Mouse (Mus musculus) forebrain, postnatal 0 days (tissue): ENCODE results near the gene Ttl. TPM values are rescaled to one million over a fixed set of nuclear protein-coding genes. Genes with fewer than 3 reads are reported as not detected.

ENCODE experiments used
- ATAC-seq: fragments of 200-750 bp; cut with Nextera tagmentation; 2 replicates; pipeline ENCODE4 v1.8.0; 2017; ENCODE audit warnings: mild to moderate bottlenecking, moderate library complexity
- DNase-seq: peaks from one replicate; pipeline ENCODE4 v3.0.0-alpha.2; 2015
- H3K27ac ChIP-seq: fragments of 300-500 bp; sonication (generic); 2 replicates; pipeline ENCODE4 v1.5.1; 2014; ENCODE audit warnings: low read depth, mild to moderate bottlenecking, antibody characterized with exemption, low read length, moderate library complexity, mixed read lengths
- H3K27me3 ChIP-seq: fragments of 300-500 bp; sonication (generic); 2 replicates; pipeline ENCODE4 v1.6.1; 2014; ENCODE audit warnings: mild to moderate bottlenecking, low read length, mixed read lengths; ENCODE audit not compliant: insufficient read depth
- H3K36me3 ChIP-seq: fragments of 300-500 bp; sonication (generic); 2 replicates; pipeline ENCODE4 v1.6.1; 2014; ENCODE audit warnings: mild to moderate bottlenecking, moderate library complexity; ENCODE audit not compliant: insufficient read depth
- H3K4me1 ChIP-seq: fragments of 300-500 bp; sonication (generic); 2 replicates; pipeline ENCODE4 v1.6.1; 2014; ENCODE audit warnings: antibody characterized with exemption; ENCODE audit not compliant: insufficient read depth
- H3K4me2 ChIP-seq: fragments of 300-500 bp; sonication (generic); 2 replicates; pipeline ENCODE4 v1.6.1; 2014; ENCODE audit warnings: low read depth, mild to moderate bottlenecking, moderate library complexity
- H3K4me3 ChIP-seq: fragments of 300-500 bp; sonication (generic); 2 replicates; pipeline ENCODE4 v1.5.1; 2014; ENCODE audit warnings: low read depth, low read length, mixed read lengths
- H3K9ac ChIP-seq: fragments of 300-500 bp; sonication (generic); 2 replicates; pipeline ENCODE4 v1.6.1; 2014; ENCODE audit warnings: mild to moderate bottlenecking
- H3K9me3 ChIP-seq: fragments of 300-500 bp; sonication (generic); 2 replicates; pipeline ENCODE4 v1.6.1; 2016; ENCODE audit warnings: low read length
- CTCF ChIP-seq: sonication (generic); IDR thresholded peaks from 2 replicates; pipeline ENCODE4 v1.5.1; 2016; ENCODE audit warnings: antibody characterized with exemption, control low read depth, low read depth
- WGBS: fragments of 180-500 bp; shearing (Covaris S2); extraction: QIAGEN DNeasy Blood & Tissue Kit; methylation state at CpG from one replicate; pipeline ENCODE4 v1.1.7; 2014; 5-methylcytosine and 5-hydroxymethylcytosine counted together
- polyA plus RNA-seq: library from polyadenylated mRNA; unstranded; fragments of >200 nt; fragmentation: Nextera tagmentation; extraction: Ambion mirVana; gene quantifications from 2 replicates; pipeline ENCODE4 v1.2.1, GENCODE M21; 2015
- total RNA-seq: library from RNA; depleted of rRNA; stranded (reverse); fragments of >200 nt; gene quantifications from 2 replicates; pipeline ENCODE4 v1.2.3, GENCODE M21; 2014; rRNA removed

The Ttl gene
- total and polyA plus RNA-seq, 2 experiments from 2014 or later, result 31.7 to 66.0 TPM

DNA sequence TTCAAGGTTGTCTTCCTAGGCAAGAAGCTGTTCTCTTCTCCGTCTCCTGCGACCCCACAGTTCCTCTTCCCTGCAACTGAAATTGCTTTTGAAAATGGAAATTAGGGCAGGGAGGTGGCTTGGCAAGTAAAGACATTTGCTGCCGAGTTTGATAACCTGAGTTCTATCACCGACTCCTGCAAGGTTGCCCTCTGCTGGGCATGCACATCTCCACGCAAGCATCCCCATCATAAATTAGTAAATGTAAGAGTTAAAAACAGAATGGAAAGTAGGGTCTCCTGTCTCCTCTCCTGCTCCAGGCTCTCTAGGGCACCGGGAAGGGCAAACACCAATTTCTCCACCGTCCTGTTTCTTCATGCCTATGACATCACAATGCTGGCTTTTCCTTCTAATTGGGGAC, 66.5 kb downstream of the Ttl start:
- Histone ChIP-seq H3K36me3 (peaks cover 17% of the 10 kb centered on the region), H3K4me2 (no peak overlapping the region), H3K4me1 (peaks cover 7% of the 10 kb centered on the region; the same call in 1 of the 2 replicates), H3K27me3 (no peaks in the 10 kb centered on the region), H3K27ac (no peak overlapping the region), H3K9me3 (no peaks in the 10 kb centered on the region), H3K9ac (no peak overlapping the region), H3K4me3 (no peak overlapping the region)
- 96% methylated on average over 7 of the region's 7 CpGs for WGBS
- 0 out of 2 replicates have a peak, but pooled peaks have one; percentile 6 for TF ChIP-seq CTCF
- DNase-seq, result no peak
- ATAC-seq, result no peak

DNA sequence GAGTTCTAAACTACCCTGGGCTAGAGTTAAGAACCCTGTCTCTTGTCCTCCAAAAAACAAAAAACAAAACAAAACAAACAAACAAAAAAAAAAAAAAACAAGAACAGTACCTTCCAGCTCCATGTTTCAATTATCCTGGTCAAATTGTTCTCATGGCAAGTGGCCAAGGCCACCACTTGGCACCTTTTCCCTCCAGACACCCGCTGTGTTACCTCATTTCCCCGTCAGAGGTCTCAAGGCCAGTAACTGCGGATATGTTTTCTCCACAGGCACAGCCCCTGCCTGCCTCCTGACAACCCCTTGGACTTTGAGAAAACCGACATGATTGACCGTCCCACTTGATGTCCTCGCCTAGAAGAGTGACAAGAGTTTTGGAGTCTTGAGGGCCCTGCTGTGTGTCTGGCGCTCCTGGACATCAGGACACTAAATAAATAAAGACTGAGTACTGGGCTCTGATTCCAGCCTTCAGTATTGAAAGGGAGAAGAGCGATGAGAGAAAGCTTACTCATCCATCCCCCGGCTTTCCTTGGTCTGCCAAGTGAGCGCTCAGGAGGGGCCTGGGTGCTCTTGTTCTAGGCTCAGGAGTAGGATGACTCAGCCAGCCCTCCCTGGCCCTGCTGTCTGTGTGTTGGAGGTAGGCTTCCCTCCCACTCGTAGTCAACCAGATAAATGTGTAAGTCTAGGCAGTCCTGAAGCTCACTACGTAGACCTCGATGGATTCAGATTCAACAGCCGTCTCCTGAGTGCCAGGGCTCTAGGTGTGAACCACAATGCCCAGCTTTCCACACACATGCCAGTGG, 67.5 kb downstream of the Ttl start:
- ATAC-seq, result no peak
- no peak for TF ChIP-seq CTCF
- Histone ChIP-seq H3K27ac (no peak overlapping the region), H3K27me3 (no peaks in the 10 kb centered on the region), H3K4me2 (no peak overlapping the region), H3K4me1 (peaks cover 7% of the 10 kb centered on the region; the same call in 1 of the 2 replicates), H3K36me3 (peaks cover 14% of the 10 kb centered on the region), H3K4me3 (no peak overlapping the region), H3K9me3 (no peaks in the 10 kb centered on the region), H3K9ac (no peak overlapping the region)
- DNase-seq, result no peak
- WGBS, result 95% methylated on average over 14 of the region's 14 CpGs

DNA sequence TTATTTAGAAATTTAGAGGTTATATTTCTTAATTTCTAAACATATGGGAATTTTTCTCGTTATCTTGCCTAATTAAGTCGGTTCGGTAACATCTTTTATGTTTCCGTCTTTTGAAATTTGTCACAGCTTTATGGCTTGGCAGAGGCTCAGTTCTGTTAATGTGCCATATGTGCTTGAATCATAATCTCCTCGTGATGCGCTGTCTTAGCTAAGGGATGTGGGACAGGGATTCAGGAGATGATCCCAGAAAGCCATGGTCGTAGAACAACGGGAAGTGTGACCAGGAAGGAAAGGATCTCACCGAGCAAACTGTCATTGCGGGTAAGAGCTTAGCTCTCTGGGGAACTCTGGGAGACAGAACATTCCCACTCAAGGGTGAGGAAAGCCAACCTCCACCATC, 74.2 kb downstream of the Ttl start:
- Histone ChIP-seq H3K4me1 (no peaks in the 10 kb centered on the region), H3K9me3 (no peaks in the 10 kb centered on the region), H3K27me3 (no peaks in the 10 kb centered on the region), H3K27ac (peak overlapping the region; percentile 30; the same call in 1 of the 2 replicates), H3K9ac (no peak overlapping the region), H3K4me2 (no peak overlapping the region), H3K36me3 (no peaks in the 10 kb centered on the region), H3K4me3 (no peak overlapping the region)
- WGBS, result 54% methylated on average over 10 of the region's 10 CpGs
- ATAC-seq (peak; percentile 70), DNase-seq (peak; percentile 76)
- no peak for TF ChIP-seq CTCF

Other genes with a start within 250 kb of the Ttl start
- gene Tmem87b, start 247.8 kb upstream of the Ttl start, total RNA-seq, result 28.9 and 40.7 TPM in 2 replicates
- 22.4 and 34.3 TPM in 2 replicates for gene Tmem87b, start 247.8 kb upstream of the Ttl start, polyA plus RNA-seq
- 2.6 and 3.8 TPM in 2 replicates for gene Fbln7, start 203.0 kb upstream of the Ttl start, total RNA-seq
- 2.3 and 2.6 TPM in 2 replicates for gene Fbln7, start 203.0 kb upstream of the Ttl start, polyA plus RNA-seq
- gene Zc3h8, start 121.9 kb upstream of the Ttl start, total RNA-seq, result 6.1 and 6.8 TPM in 2 replicates
- 11.0 and 11.9 TPM in 2 replicates for gene Zc3h8, start 121.9 kb upstream of the Ttl start, polyA plus RNA-seq
- gene Zc3h6, start 98.5 kb upstream of the Ttl start, total RNA-seq, result 7.4 and 13.0 TPM in 2 replicates
- gene Zc3h6, start 98.5 kb upstream of the Ttl start, polyA plus RNA-seq, result 4.5 and 5.2 TPM in 2 replicates
- 26.1 and 26.8 TPM in 2 replicates for gene Gm10762, start 98.2 kb upstream of the Ttl start, total RNA-seq
- 20.1 and 22.0 TPM in 2 replicates for gene Gm10762, start 98.2 kb upstream of the Ttl start, polyA plus RNA-seq
- 0.23 and 1.4 TPM in 2 replicates for gene Vinac1, start 17.8 kb upstream of the Ttl start, total RNA-seq
- gene Vinac1, start 17.8 kb upstream of the Ttl start, polyA plus RNA-seq, result 0.16 and 0.24 TPM in 2 replicates
- 24.9 and 25.5 TPM in 2 replicates for gene Polr1b, start 35.1 kb downstream of the Ttl start, total RNA-seq
- 9.5 and 12.0 TPM in 2 replicates for gene Polr1b, start 35.1 kb downstream of the Ttl start, polyA plus RNA-seq
- 15.2 and 21.4 TPM in 2 replicates for gene Chchd5, start 63.8 kb downstream of the Ttl start, total RNA-seq
- gene Chchd5, start 63.8 kb downstream of the Ttl start, polyA plus RNA-seq, result 17.1 and 17.6 TPM in 2 replicates
- gene Slc20a1, start 132.8 kb downstream of the Ttl start, total RNA-seq, result 68.7 and 73.5 TPM in 2 replicates
- gene Slc20a1, start 132.8 kb downstream of the Ttl start, polyA plus RNA-seq, result 27.4 and 36.5 TPM in 2 replicates
- 5.3 and 9.1 TPM in 2 replicates for gene Ckap2l, start 231.3 kb downstream of the Ttl start, total RNA-seq
- gene Ckap2l, start 231.3 kb downstream of the Ttl start, polyA plus RNA-seq, result 8.9 and 9.8 TPM in 2 replicates
- gene Il1a, start 244.0 kb downstream of the Ttl start, total RNA-seq, result 0.10 TPM in 1 of 2 replicates, not detected in the other
- gene Il1a, start 244.0 kb downstream of the Ttl start, polyA plus RNA-seq, result 0.34 and 0.38 TPM in 2 replicates